Mouse (Mus musculus) ovary, adult 2 months (tissue): ENCODE data around the gene Fanca. TPM values are rescaled to one million over a fixed set of nuclear protein-coding genes. Genes with fewer than 3 reads are reported as not detected.

ENCODE experiments used
- polyA plus RNA-seq: library from polyadenylated mRNA; depleted of rRNA; stranded (reverse); fragments of >200 nt; gene quantifications from 2 replicates; pipeline ENCODE4 v1.2.3, GENCODE M21; 2012; rRNA removed

Fanca gene
- 30.3 and 45.1 TPM in 2 replicates for polyA plus RNA-seq

DNA sequence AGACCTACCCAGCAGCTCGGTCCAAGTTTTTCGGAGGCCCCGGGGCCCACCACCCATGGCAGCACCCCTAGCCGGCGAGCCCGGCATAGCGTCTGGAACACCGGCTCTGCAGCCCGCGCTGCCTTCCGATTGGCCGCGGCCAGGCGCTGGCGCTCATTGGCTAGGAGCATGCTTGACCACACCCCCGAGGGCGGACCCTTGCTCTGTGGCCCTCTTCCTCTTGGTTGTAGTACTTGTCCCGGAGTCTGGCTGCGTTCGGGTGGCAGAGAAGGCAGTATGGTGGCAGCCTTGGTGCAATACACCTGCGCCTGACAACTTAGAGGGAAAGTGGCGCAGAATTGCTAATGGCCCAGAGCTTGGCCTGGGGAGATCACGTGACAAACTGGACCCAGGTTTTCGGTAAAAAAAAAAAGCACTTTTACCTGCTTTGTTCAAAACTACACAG lies at the start of gene Fanca:
TSS of gene Fanca (minus strand) at position 110 of the 445 bp plus-strand sequence.

GRCm38 (mm10) chr8:123332262-123333090 lies 14.1 kb upstream of the Fanca start, which contains the start of gene Spire2:
Gene Spire2, plus strand, starts transcription at chr8:123332713.

DNA sequence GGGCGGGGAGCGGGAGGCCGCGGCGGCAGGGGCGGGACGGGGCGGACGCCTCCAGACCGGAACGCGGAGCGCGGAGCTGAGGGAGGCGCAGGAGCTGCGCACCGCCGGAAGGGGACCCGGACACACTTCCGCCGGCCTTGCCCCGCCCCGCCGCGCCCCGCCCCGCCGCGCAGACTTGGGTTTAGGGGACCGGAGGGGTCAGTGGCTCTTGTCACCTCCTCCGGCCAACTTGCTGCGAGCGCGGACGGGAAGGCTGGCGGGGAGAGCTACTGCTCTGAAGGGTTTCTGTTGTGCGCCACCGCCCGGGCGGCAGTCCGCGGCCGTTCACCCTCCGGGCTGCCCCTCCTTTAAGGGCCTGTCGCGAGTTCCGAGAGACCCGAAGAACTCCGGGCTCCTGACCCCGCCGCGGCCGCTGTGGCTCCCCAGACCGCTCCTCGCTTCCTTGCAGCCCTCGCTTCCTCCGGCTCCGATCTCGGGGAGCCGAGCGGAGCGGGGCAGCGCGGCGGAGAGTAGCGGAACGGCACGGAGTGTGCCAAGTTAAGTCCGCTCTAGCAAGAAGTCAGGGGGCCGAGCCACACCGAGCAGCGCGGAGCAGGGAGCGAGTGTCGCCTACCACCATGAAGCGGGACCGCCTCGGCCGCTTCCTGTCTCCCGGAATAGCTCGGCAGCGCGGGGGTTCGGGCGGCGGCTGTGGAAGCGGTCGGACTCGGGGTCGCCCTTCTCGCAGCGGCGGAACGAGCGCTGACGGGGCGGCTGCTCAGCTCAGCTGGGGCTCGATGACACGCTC lies 64.1 kb downstream of the Fanca start, which contains the start of the genes Zfp276 and Vps9d1:
TSS of gene Zfp276 (plus strand) at position 97 of the 787 bp plus-strand sequence.
TSS of gene Vps9d1 (minus strand) at position 250 of the 787 bp plus-strand sequence.

DNA sequence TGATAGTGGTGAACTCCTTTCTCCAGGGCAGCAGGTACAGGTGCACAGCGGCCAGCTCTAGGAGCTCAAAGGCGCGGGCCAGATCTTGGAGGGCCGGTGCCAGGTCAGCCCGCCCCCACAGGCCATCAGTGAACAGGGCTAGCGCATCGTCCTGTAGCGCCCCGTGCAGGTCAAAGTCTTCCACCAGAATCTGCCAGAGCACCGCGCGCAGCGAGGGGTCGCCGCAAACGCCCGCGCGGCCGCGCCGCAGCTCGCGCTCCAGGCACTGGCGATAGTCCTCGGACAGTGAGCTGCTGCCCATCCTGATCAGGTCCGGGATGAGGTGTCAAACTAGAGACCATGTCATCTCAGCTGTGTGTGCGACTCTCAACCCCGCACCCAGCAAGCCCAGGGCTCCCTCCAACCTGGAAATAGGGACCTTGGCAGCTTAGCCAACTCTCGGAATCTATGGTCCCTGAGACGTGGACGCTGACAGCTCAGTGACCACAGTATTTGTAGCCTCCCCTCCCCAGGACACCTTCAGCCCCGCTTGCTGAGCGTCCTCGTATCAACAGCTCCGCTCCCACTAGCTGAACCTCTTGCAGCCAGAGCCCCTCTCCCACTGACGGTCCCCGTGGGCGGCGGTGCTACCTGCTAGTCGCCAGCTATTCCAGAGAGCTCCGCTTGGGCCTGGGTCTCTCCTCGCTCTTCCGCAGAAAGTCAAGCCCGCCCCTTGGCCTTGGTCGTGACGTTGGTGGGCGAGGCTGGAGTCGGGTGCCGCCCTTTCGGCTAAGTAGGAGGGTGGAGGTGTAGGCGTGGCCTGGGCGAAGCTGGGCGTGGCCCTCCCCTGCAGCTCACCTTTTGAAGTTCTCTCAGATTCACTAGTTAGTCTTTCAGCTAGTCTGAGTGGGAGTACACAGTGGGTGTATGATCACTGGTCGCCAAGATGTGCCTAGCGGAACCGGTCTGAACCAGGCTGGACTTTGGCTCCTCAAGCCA lies 82.6 kb downstream of the Fanca start, which contains the start of gene Spata2l:
TSS of gene Spata2l (minus strand) at position 714 of the 978 bp plus-strand sequence.

DNA sequence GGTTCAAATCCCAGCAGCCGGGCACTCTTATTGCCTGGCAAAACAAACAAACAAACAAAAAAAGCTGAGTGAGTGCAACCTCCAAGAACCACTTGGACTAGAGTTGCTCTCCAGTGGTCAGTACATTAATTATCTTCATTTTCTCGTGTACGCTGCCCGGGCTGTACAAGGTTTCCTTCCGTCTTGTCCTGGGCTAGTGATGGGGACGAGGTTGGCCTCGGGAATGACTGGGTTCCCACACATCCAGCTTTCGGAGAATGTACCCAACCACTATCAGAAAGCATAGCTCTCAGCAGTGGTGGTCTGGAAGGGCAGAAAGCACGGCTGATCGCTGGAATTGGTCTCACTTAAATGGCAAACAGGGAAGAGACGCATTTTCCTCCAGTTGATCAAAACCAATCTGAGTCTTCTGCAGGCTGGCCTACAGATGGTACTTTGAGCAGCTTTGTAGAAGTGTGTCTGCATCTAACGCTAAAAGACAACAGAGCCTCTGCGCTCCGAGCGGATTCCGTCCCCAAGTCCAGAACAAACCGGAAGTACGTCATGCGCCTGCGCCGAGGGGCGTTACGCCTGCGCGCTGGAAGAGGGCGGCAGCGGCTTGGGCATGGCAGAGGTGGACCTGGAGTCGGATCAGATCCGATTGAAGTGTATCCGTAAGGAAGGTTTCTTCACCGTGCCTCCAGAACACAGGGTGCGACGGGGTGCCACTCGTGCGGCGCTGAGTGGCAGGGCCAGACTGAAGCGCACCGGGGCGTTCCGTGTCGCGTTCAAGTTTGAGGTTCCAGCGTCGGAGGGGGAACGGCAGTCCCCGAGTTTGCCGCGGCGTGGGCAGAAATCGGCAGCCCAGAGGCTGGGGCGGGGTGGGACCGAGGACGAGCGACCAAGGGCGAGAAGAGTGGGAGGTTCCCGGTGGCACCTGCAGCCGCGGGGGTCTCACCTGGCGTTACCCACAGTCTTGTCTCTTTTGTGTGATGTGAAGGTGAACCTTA lies 93.8 kb downstream of the Fanca start, which contains the start of gene Cdk10:
TSS of gene Cdk10 (plus strand) at position 565 of the 989 bp plus-strand sequence.

Other genes with a start within 250 kb of the Fanca start
- gene Rpl13, start 216.2 kb downstream of the Fanca start, polyA plus RNA-seq: 5,283 and 5,699 TPM in 2 replicates
- 5.6 and 6.5 TPM in 2 replicates for gene Cpne7, start 201.2 kb downstream of the Fanca start, polyA plus RNA-seq
- gene Sult5a1, start 160.3 kb downstream of the Fanca start, polyA plus RNA-seq: 22.6 and 24.4 TPM in 2 replicates
- gene Dpep1, start 132.3 kb downstream of the Fanca start, polyA plus RNA-seq: 24.5 and 33.1 TPM in 2 replicates
- 113 and 115 TPM in 2 replicates for gene Chmp1a, start 105.8 kb downstream of the Fanca start, polyA plus RNA-seq
- 3.8 and 4.5 TPM in 2 replicates for gene Spata33, start 105.7 kb downstream of the Fanca start, polyA plus RNA-seq
- gene Cdk10, start 93.7 kb downstream of the Fanca start, polyA plus RNA-seq: 75.4 and 105 TPM in 2 replicates
- gene Spata2l, start 82.3 kb downstream of the Fanca start, polyA plus RNA-seq: 21.3 and 22.9 TPM in 2 replicates
- 48.7 and 49.0 TPM in 2 replicates for gene Zfp276, start 64.4 kb downstream of the Fanca start, polyA plus RNA-seq
- gene Vps9d1, start 64.2 kb downstream of the Fanca start, polyA plus RNA-seq: 162 and 169 TPM in 2 replicates
- 6.3 and 7.2 TPM in 2 replicates for gene Spire2, start 14.1 kb upstream of the Fanca start, polyA plus RNA-seq
- gene Tcf25, start 55.2 kb upstream of the Fanca start, polyA plus RNA-seq: 167 and 216 TPM in 2 replicates
- gene Mc1r, start 88.5 kb upstream of the Fanca start, polyA plus RNA-seq: 0.06 and 0.11 TPM in 2 replicates
- 49.4 and 66.3 TPM in 2 replicates for gene Tubb3, start 92.8 kb upstream of the Fanca start, polyA plus RNA-seq
- 41.7 and 43.9 TPM in 2 replicates for gene Def8, start 105.0 kb upstream of the Fanca start, polyA plus RNA-seq
- 24.2 and 27.4 TPM in 2 replicates for gene Afg3l1, start 159.3 kb upstream of the Fanca start, polyA plus RNA-seq
- gene Dbndd1, start 196.9 kb upstream of the Fanca start, polyA plus RNA-seq: 8.7 and 8.9 TPM in 2 replicates
- 11.7 and 13.4 TPM in 2 replicates for gene Gas8, start 200.3 kb upstream of the Fanca start, polyA plus RNA-seq